In the genomic region with DNA sequence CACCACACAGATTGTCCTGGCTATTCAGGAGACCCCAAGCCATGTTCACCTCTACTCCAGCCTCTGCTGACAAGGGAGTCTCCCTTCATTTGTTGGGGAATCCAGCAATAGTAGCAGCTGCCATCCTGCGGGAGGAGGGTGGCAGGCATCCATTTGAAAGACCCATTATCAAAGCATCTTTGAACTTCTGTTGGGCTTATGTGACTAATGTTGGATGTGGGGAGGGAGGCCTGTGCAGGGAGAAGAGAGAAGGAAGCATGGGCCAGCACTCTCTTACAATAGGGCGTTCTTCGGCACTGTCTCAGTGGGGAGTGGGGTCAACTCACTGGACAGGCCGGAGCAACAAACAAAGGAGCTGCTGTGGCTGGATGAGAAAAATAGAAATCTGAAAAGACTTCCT, we compare ENCODE assay signal across 19 mouse cellular contexts.
A peak's percentile ranks its signal among the peaks of the same experiment; 100 is the strongest.
DNase-seq lines count a peak whose midpoint lies in the region; TF ChIP-seq lines count a peak whose summit lies in the region.
"Had no signal": no experiment of that assay in that cellular context is flagged by ENCODE, and none has a peak within 500 bp of the region (broad histone marks: within the 10 kb centered on the region; RNA-seq: fewer than 3 reads in every experiment).

No protein-coding gene starts in this region.

- peak; percentile 5 for DNase-seq in gastrocnemius, adult 2 months
- DNase-seq in gastrocnemius, adult 8-10 months (ENCODE audit: low spot score in 2 of 2) = no peak
- DNase-seq in layer of hippocampus, adult 2 months (ENCODE audit: low spot score in 2 of 2) = no peak
- DNase-seq in layer of hippocampus, adult 9-10 months (ENCODE audit: low spot score) = no peak
- peak; percentile 39 for DNase-seq in retina, postnatal 1 day
- DNase-seq in retina, embryonic 14.5 days (ENCODE audit: low spot score) = no peak
- peak; percentile 58 for DNase-seq in telencephalon, adult 2 months (ENCODE audit: low read depth, low spot score)
- DNase-seq in cerebellum, adult 8-10 months = no peak
- DNase-seq: adrenal gland, postnatal 14 days; cerebellum, adult 18-20 months; cerebellum, postnatal 10 days; gastrocnemius, postnatal 10 days; heart, adult 2 months; heart, postnatal 14 days had no signal

- intact Hi-C loops in gastrocnemius, adult 2 months (cut with DNase I) = no loop called here

- H3K4me3 ChIP-seq in gastrocnemius, adult 2 months = no peak overlapping the region
- H3K4me3 ChIP-seq in layer of hippocampus, adult 2 months = no peak overlapping the region
- H3K4me3 ChIP-seq: embryonic facial prominence, embryonic 13.5 days; forebrain, embryonic 13.5 days; heart, adult 2 months; heart, embryonic 15.5 days; hindbrain, embryonic 12.5 days had no signal

- TF ChIP-seq CTCF in gastrocnemius, adult 2 months (IDR thresholded peaks at IDR 0.05) = no peak
- no peak for TF ChIP-seq CTCF in layer of hippocampus, adult 2 months (conservative IDR thresholded peaks at IDR 0.05)

- H3K27ac ChIP-seq in gastrocnemius, adult 2 months = no peak overlapping the region
- H3K27ac ChIP-seq in layer of hippocampus, adult 2 months = peak overlapping the region; percentile 32; the same call in 1 of the 2 replicates
- H3K27ac ChIP-seq: embryonic facial prominence, embryonic 13.5 days; forebrain, embryonic 13.5 days; heart, adult 2 months; heart, embryonic 15.5 days; hindbrain, embryonic 12.5 days; hindbrain, postnatal 0 days had no signal

Comparison
In these comparisons a context has a peak if more than half of its experiments do, and no peak if none do; other contexts are left out.
1. DNase-seq: peak in gastrocnemius, adult 2 months (single experiment), retina, postnatal 1 day (single experiment) and telencephalon, adult 2 months (single experiment); none in gastrocnemius, adult 8-10 months (0 of 2), layer of hippocampus, adult 2 months (0 of 2), layer of hippocampus, adult 9-10 months (single experiment), retina, embryonic 14.5 days (single experiment) and cerebellum, adult 8-10 months (single experiment).